Mouse (Mus musculus) heart, adult 2 months (tissue): ENCODE data around the gene Rmnd5b.
A peak's percentile ranks its signal among the peaks of the same experiment; 100 is the strongest.

Source experiments
- CTCF ChIP-seq: fragments of 200-600 bp; IDR thresholded peaks from 2 replicates; pipeline ENCODE4 v1.8.1; 2022; ENCODE audit warnings: antibody characterized with exemption, mild to moderate bottlenecking, moderate library complexity
- EP300 ChIP-seq: fragments of 200-500 bp; IDR thresholded peaks from 2 replicates; pipeline ENCODE4 v1.6.1; 2011; ENCODE audit warnings: low read depth, low read length, control low read depth; ENCODE audit not compliant: insufficient read depth

- TF ChIP-seq EP300, result no peak
- TF ChIP-seq CTCF, result peak; percentile 77
These were observed 53.0 kb downstream of the Rmnd5b start for GRCm38 (mm10) chr11:51582713-51583112.
